ENCODE assay signal across 9 mouse cellular contexts in the genomic region with DNA sequence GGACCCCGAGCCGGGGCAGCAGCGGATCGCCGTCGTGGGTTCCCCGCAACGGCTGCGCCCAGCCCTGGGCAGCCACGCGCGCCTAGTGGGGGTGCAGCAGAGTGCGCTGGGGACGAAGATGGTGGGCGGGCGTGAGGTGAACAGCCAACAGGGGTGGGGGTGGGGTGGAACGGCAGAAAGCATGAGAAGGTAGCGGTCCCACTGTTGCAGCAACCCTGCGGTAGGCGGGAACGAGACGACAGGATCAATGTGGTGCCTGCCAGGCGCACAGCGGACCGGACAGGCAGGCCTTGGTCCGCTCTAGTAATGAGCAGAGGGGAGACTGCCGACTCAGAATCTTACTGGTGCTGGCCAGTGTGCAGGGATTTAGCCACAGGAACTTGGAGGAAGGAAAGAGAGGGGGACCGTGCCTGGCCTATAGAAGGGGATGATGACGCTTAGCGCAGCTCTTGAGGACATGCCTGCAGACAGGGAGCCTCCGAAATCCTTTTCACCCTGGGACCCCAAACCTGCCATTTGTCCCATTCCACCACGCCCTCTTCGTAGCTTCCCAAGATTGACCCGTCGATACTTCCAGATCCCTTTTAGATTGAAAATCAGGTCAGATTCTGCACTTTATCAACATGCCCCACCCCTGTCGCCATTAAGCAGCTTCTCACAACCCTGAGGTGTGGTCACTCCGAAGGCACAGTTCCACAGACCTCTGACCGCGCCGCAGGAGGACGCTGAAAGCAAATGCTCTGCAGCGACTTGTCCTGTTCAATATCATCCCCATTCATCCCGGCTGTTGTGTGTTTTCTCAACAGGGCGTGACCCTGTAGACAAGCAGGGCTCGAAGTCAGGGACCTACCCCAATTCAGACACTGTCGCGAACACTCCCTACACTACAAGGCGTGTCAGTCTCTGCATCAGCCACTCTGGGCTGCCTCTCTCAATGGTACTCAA.
DNase-seq lines count a peak whose midpoint lies in the region; ATAC-seq and TF ChIP-seq lines count a peak whose summit lies in the region.
"Had no signal": no experiment of that assay in that cellular context is flagged by ENCODE, and none has a peak within 500 bp of the region (broad histone marks: within the 10 kb centered on the region; RNA-seq: fewer than 3 reads in every experiment).

No protein-coding gene starts in this region.

- H3K9me3 ChIP-seq in lung, embryonic 14.5 days (ENCODE audit: low read depth, low read length) = no peaks in the 10 kb centered on the region
- no peaks in the 10 kb centered on the region for H3K9me3 ChIP-seq in embryonic facial prominence, embryonic 10.5 days
- no peaks in the 10 kb centered on the region for H3K9me3 ChIP-seq in intestine, embryonic 14.5 days (ENCODE audit: control insufficient read depth, low read length)

- WGBS in lung, embryonic 14.5 days = under 1% methylated on average over 48 of the region's 48 CpGs
- WGBS in embryonic facial prominence, embryonic 10.5 days = under 1% methylated on average over 48 of the region's 48 CpGs
- WGBS in intestine, embryonic 14.5 days = 1% methylated on average over 48 of the region's 48 CpGs
- 13% methylated on average over 48 of the region's 48 CpGs for WGBS in olfactory bulb, adult 2 months

- peak overlapping the region; percentile 61 for H3K4me2 ChIP-seq in lung, embryonic 14.5 days
- peak overlapping the region; percentile 68 for H3K4me2 ChIP-seq in intestine, embryonic 14.5 days (ENCODE audit: low read length)

- DNase-seq in lung, embryonic 14.5 days = peak; percentile 15
- DNase-seq in lung, postnatal 4 days = no peak
- peak; percentile 51 for DNase-seq in embryonic facial prominence, embryonic 10.5 days (ENCODE audit: low spot score)
- DNase-seq in intestine, embryonic 14.5 days (ENCODE audit: low spot score) = peak; percentile 66
- no peak for DNase-seq in cerebellum, postnatal 14 days
- no peak for DNase-seq in adrenal gland, postnatal 36 days
- no peak for DNase-seq in left cerebral cortex, postnatal 14 days (ENCODE audit: low spot score in 2 of 2)
- DNase-seq: gastrocnemius, postnatal 36 days had no signal

- H3K4me3 ChIP-seq in lung, embryonic 14.5 days (ENCODE audit: low read depth, low read length) = peak overlapping the region; percentile 32
- peak overlapping the region; percentile 60 for H3K4me3 ChIP-seq in embryonic facial prominence, embryonic 10.5 days
- peak overlapping the region; percentile 37 for H3K4me3 ChIP-seq in intestine, embryonic 14.5 days (ENCODE audit: low read depth, low read length)
- peak overlapping the region; percentile 49 for H3K4me3 ChIP-seq in olfactory bulb, adult 2 months (ENCODE audit: insufficient read depth, low read depth, low read length)

- no peak for TF ChIP-seq POLR2A in olfactory bulb, adult 2 months (IDR thresholded peaks at IDR 0.05; ENCODE audit: insufficient read depth, low read depth, low read length)

- intact Hi-C loops in left cerebral cortex, postnatal 14 days (cut with DNase I) = loop anchor here (5.0 kb wide), 4 partner anchors 43 to 147 kb away; no protein-coding TSS in a partner anchor

- ATAC-seq in lung, embryonic 14.5 days (ENCODE audit: insufficient read depth) = peak; percentile 4; the same call in 1 of the 2 replicates
- ATAC-seq in intestine, embryonic 14.5 days (replicated peaks; ENCODE audit: low FRiP score, low TSS enrichment, low read depth) = no peak

- H3K27ac ChIP-seq in lung, embryonic 14.5 days (ENCODE audit: low read depth) = no peak overlapping the region
- H3K27ac ChIP-seq in embryonic facial prominence, embryonic 10.5 days (replicated peaks) = 0 out of 2 replicates have a peak overlapping the region, but pooled peaks have one; percentile 40
- no peak overlapping the region for H3K27ac ChIP-seq in intestine, embryonic 14.5 days (ENCODE audit: low read depth)
- H3K27ac ChIP-seq in olfactory bulb, adult 2 months (ENCODE audit: insufficient read depth, low read depth, low read length) = peak overlapping the region; percentile 18; the same call in 1 of the 2 replicates

- H3K9ac ChIP-seq in lung, embryonic 14.5 days = no peak overlapping the region
- no peak overlapping the region for H3K9ac ChIP-seq in intestine, embryonic 14.5 days (ENCODE audit: low read length)

- H3K4me1 ChIP-seq in lung, embryonic 14.5 days (ENCODE audit: insufficient read depth) = 0 out of 2 replicates have a peak, but pooled peaks cover 3% of the 10 kb centered on the region
- peaks cover 41% of the 10 kb centered on the region for H3K4me1 ChIP-seq in embryonic facial prominence, embryonic 10.5 days
- H3K4me1 ChIP-seq in intestine, embryonic 14.5 days (replicated peaks; ENCODE audit: control insufficient read depth, insufficient read depth, low read length) = peaks cover 11% of the 10 kb centered on the region; the same call in 1 of the 2 replicates
- H3K4me1 ChIP-seq in olfactory bulb, adult 2 months (ENCODE audit: control insufficient read depth, insufficient read depth, low read length) = peaks cover 30% of the 10 kb centered on the region

- peaks cover 83% of the 10 kb centered on the region for H3K27me3 ChIP-seq in lung, embryonic 14.5 days (ENCODE audit: insufficient read depth, low read length)
- H3K27me3 ChIP-seq in embryonic facial prominence, embryonic 10.5 days (replicated peaks; ENCODE audit: low read depth, poor library complexity, severe bottlenecking) = peaks cover 94% of the 10 kb centered on the region
- peaks cover 87% of the 10 kb centered on the region for H3K27me3 ChIP-seq in intestine, embryonic 14.5 days (replicated peaks; ENCODE audit: control insufficient read depth, insufficient read depth, low read length)

- H3K36me3 ChIP-seq in lung, embryonic 14.5 days (ENCODE audit: insufficient read depth) = no peaks in the 10 kb centered on the region
- no peaks in the 10 kb centered on the region for H3K36me3 ChIP-seq in embryonic facial prominence, embryonic 10.5 days (replicated peaks)
- H3K36me3 ChIP-seq in intestine, embryonic 14.5 days (ENCODE audit: control insufficient read depth, insufficient read depth, low read length) = no peaks in the 10 kb centered on the region

- TF ChIP-seq CTCF in lung, embryonic 14.5 days (IDR thresholded peaks at IDR 0.05; ENCODE audit: low read depth) = no peak
- no peak for TF ChIP-seq CTCF in olfactory bulb, adult 2 months (IDR thresholded peaks at IDR 0.05; ENCODE audit: insufficient read depth, low read depth, low read length)

Comparison
In these comparisons a context has a peak if more than half of its experiments do, and no peak if none do; other contexts are left out.
1. DNase-seq: peak in lung, embryonic 14.5 days (single experiment), embryonic facial prominence, embryonic 10.5 days (single experiment) and intestine, embryonic 14.5 days (single experiment); none in lung, postnatal 4 days (0 of 2), cerebellum, postnatal 14 days (0 of 2), adrenal gland, postnatal 36 days (0 of 2) and left cerebral cortex, postnatal 14 days (0 of 2).
2. H3K27ac ChIP-seq: peak in embryonic facial prominence, embryonic 10.5 days (single experiment) and olfactory bulb, adult 2 months (single experiment); none in lung, embryonic 14.5 days (single experiment) and intestine, embryonic 14.5 days (single experiment).
3. Peak in every context shown above with its lines, with median percentiles within 50 percentile points of each other: H3K4me3 ChIP-seq.